Mouse (Mus musculus): ENCODE results near the gene Upf3a. TPM values are rescaled to one million over a fixed set of nuclear protein-coding genes. Genes with fewer than 3 reads are reported as not detected.
A peak's percentile ranks its signal among the peaks of the same experiment; 100 is the strongest.
"Not testable (repeated sequence)": the region's sequence is repeated elsewhere in the genome, so short reads cannot be mapped to it uniquely, and the experiment has no call there.

Gene Upf3a
- polyA plus RNA-seq (2015; fragmentation: Nextera tagmentation; extraction: Ambion mirVana), result 39.9 and 42.8 TPM in 2 replicates

DNA sequence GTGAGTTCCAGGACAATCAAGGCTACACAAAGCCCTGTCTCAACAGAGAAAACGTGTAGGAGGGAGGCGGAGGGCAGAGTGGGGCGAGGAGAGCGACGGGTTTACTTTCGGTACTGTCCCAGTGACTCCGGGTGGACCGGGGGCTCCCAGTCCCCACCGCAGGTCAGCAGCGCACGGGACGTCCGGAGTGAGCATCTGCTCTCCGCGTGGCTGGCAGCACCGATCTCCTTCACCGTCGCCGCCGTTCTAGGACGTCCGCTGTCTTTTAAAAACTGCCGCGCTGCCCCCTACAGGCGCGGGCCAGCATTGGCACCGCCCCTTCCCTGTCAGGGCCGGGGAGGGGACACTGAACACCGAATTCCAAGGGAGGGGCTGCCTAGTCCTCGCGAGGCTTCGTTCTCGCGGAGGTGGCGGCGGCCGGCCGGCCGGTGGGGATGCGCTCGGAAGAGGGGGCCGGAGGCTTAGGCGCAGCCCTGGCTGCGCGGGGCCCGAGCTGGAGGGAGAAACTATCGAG, at the start of gene Upf3a:
Gene Upf3a (plus strand): TSS at position 366 of the 514 bp plus-strand sequence.
- H3K4me2 ChIP-seq (replicated peaks), result peak within 1 kb of the TSS; percentile 88
- peaks cover 11% of the 10 kb centered on the region for H3K4me1 ChIP-seq
- under 1% methylated on average over 47 of the region's 47 CpGs for WGBS
- peak within 1 kb of the TSS; percentile 98 for H3K27ac ChIP-seq (replicated peaks)
- no peaks in the 10 kb centered on the region for H3K27me3 ChIP-seq
- H3K36me3 ChIP-seq, result peaks cover 42% of the 10 kb centered on the region
- H3K9me3 ChIP-seq (replicated peaks), result no peaks in the 10 kb centered on the region
- ATAC-seq (ENCODE audit: insufficient number of reproducible peaks, low FRiP score, low TSS enrichment, low read depth), result peak; percentile 94
- H3K4me3 ChIP-seq (replicated peaks), result peak within 1 kb of the TSS; percentile 62
- peak within 1 kb of the TSS; percentile 93 for H3K9ac ChIP-seq

- 8% methylated on average over 6 of the region's 6 CpGs for WGBS
- no peaks in the 10 kb centered on the region for H3K4me1 ChIP-seq
- H3K4me2 ChIP-seq (replicated peaks), result no peak overlapping the region
- no peaks in the 10 kb centered on the region for H3K27me3 ChIP-seq
- no peaks in the 10 kb centered on the region for H3K36me3 ChIP-seq
- peak overlapping the region; percentile 68 for H3K27ac ChIP-seq (replicated peaks)
- 0 out of 2 replicates have a peak, but pooled peaks have one; percentile 24 for ATAC-seq (ENCODE audit: insufficient number of reproducible peaks, low FRiP score, low TSS enrichment, low read depth)
- no peak overlapping the region for H3K4me3 ChIP-seq (replicated peaks)
- H3K9ac ChIP-seq, result no peak overlapping the region
- no peaks in the 10 kb centered on the region for H3K9me3 ChIP-seq (replicated peaks)
Measured at GRCm38 (mm10) chr8:13740323-13740770, 45.1 kb upstream of the Upf3a start.

DNA sequence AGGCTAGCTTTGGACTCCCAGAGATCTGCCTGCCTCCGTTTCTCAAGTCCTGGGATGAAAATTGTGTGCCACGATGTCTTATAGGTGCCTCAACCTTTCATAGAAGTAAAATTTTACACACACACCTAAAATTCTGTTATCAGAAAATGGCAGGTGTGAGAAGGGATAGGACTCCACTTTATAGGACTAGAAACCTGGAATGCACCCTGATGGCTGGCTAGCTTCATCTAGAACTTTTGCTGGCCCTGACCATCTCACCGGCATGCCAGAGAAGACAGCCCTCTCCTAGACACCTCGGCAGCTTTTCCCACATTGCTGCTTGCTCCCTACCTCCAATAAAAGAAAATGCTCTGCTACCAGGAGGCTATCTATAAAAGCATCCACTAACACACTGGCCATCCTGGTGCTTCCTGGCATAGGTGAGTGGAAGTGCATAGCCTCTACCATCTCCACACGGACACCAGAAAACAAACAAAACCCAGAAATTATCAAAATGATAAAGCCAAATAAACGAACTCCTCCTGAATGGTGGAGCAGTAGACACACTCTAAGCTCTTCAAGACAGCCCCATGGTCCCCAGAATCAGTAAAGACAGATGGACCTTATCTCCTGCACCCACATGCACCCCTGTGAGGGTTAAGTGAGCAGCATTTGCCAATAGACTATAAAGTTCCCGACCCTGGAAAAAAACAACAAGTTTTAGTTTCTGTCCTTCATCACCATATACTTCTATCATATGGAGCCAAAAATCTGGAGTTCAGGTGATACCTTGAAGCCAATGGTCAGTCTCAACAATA, 44.4 kb upstream of the Upf3a start:
- H3K9me3 ChIP-seq (replicated peaks), result no peaks in the 10 kb centered on the region
- H3K27me3 ChIP-seq, result no peaks in the 10 kb centered on the region
- H3K27ac ChIP-seq (replicated peaks), result peak overlapping the region; percentile 68
- no peaks in the 10 kb centered on the region for H3K4me1 ChIP-seq
- no peak overlapping the region for H3K4me2 ChIP-seq (replicated peaks)
- H3K4me3 ChIP-seq (replicated peaks), result no peak overlapping the region
- WGBS, result 78% methylated on average over 7 of the region's 7 CpGs
- no peak for ATAC-seq (ENCODE audit: insufficient number of reproducible peaks, low FRiP score, low TSS enrichment, low read depth)
- H3K36me3 ChIP-seq, result no peaks in the 10 kb centered on the region
- no peak overlapping the region for H3K9ac ChIP-seq

GRCm38 (mm10) chr8:13746212-13746611, 39.2 kb upstream of the Upf3a start:
- 69% methylated on average over 6 of the region's 6 CpGs for WGBS
- H3K27ac ChIP-seq (replicated peaks), result not testable (repeated sequence)

DNA sequence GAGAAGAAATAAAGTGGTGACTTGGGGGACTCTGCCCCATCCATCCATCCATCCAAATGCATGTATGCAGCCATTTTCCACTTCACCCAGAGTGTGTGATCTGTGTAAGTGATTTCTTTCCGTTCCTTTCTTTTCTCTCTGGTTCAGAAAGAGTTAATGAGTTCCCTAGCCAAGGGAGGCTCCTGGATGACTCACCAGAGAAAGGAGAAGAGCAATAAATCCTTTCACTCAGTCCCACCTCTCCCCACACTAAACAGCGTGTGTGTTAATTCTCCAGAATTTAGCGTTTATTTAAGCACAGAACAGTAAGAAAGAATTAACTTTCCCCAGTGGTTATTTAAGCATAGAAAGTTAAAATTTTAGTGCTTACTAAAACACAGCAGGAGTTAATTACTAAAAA, 37.8 kb upstream of the Upf3a start:
- Histone ChIP-seq H3K9ac (no peak overlapping the region), H3K36me3 (no peaks in the 10 kb centered on the region), H3K4me2 (replicated peaks) (no peak overlapping the region), H3K27me3 (no peaks in the 10 kb centered on the region), H3K4me1 (no peaks in the 10 kb centered on the region), H3K4me3 (replicated peaks) (no peak overlapping the region), H3K27ac (replicated peaks) (peak overlapping the region; percentile 52; the same call in 1 of the 2 replicates), H3K9me3 (replicated peaks) (no peaks in the 10 kb centered on the region)
- ATAC-seq (ENCODE audit: insufficient number of reproducible peaks, low FRiP score, low TSS enrichment, low read depth), result no peak
- 28% methylated on average over 3 of the region's 3 CpGs for WGBS

More at GRCm38 (mm10) chr8:13746212-13746611, 39.2 kb upstream of the Upf3a start:
- H3K36me3 ChIP-seq; H3K9ac ChIP-seq; H3K4me3 ChIP-seq (replicated peaks); H3K4me2 ChIP-seq (replicated peaks); H3K27me3 ChIP-seq; H3K9me3 ChIP-seq (replicated peaks); H3K4me1 ChIP-seq; ATAC-seq (ENCODE audit: insufficient number of reproducible peaks, low FRiP score, low TSS enrichment, low read depth): not testable (repeated sequence)

DNA sequence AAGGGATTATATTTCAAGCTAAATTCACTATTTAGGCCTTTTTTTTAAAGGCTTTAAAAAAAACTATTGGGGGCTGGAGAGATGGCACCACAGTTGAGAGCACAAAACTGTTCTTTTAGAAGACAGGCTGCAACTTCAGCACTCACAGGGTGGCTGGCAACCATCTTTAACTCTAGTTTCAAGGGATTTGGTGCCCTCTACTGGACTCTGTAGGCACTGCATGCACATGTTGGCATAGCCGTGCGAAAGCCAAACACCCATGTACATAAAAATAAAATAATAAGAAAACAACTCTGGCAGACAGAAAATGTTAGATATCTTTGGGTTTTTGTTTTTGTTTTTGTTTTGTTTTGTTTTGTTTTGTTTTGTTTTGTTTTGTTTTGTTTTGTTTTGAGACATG, 31.7 kb upstream of the Upf3a start:
- no peak overlapping the region for H3K9ac ChIP-seq
- H3K9me3 ChIP-seq (replicated peaks), result no peaks in the 10 kb centered on the region
- 24% methylated on average over 2 of the region's 2 CpGs for WGBS
- peaks cover 6% of the 10 kb centered on the region for H3K4me1 ChIP-seq
- no peak overlapping the region for H3K27ac ChIP-seq (replicated peaks)
- H3K4me3 ChIP-seq (replicated peaks), result no peak overlapping the region
- H3K27me3 ChIP-seq, result no peaks in the 10 kb centered on the region
- no peaks in the 10 kb centered on the region for H3K36me3 ChIP-seq
- no peak overlapping the region for H3K4me2 ChIP-seq (replicated peaks)
- no peak for ATAC-seq (ENCODE audit: insufficient number of reproducible peaks, low FRiP score, low TSS enrichment, low read depth)

GRCm38 (mm10) chr8:13756480-13756879, 28.9 kb upstream of the Upf3a start:
- Histone ChIP-seq H3K36me3 (peaks cover 7% of the 10 kb centered on the region), H3K4me3 (replicated peaks) (no peak overlapping the region), H3K9ac (no peak overlapping the region), H3K27ac (replicated peaks) (no peak overlapping the region), H3K4me1 (peaks cover 20% of the 10 kb centered on the region), H3K27me3 (no peaks in the 10 kb centered on the region), H3K9me3 (replicated peaks) (no peaks in the 10 kb centered on the region), H3K4me2 (replicated peaks) (no peak overlapping the region)
- 78% methylated on average over 7 of the region's 7 CpGs for WGBS
- ATAC-seq (ENCODE audit: insufficient number of reproducible peaks, low FRiP score, low TSS enrichment, low read depth), result no peak

DNA sequence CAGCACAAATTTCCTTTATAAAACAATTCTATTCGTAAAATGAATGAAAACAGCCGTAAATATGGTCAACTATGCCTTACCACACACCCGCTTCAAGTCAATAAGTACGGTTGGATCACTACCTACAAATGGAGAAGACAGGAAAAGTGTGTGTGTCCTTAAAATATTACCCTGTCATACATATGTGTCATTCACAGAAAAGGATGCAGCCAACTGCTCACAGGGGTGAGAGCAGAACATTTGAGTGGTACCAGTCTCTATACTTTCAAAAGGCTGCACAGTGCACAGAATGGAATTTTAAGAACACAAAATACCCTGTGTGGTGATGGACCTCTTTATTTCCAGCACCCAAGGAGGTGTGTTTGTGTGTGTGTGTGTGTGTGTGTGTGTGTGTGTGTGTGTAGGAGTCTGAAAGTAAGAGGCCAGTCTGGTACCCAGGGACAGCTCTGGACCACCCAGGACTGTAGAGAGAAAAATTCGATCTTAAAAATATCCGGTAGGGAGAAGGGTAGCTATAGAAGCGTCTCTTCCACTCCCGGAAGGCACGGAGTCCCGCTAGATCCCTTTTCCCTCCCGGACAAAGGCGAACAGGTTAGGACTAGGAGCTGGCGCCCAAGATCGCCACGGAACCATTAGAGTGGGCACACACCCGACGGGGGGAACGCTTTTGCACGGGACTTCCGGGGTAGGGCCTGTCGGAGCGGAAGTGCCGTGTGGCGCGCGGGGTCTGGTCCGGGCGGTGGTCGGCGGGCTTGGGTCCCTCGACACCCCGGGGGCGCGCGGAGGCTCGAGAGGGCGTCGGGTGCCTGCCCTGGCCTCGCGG, 28.2 kb upstream of the Upf3a start, which contains the start of gene Cdc16:
Gene Cdc16 (plus strand): TSS at position 695 of the 823 bp plus-strand sequence.
- Histone ChIP-seq H3K4me2 (replicated peaks) (peak within 1 kb of the TSS; percentile 80), H3K36me3 (peaks cover 10% of the 10 kb centered on the region), H3K4me3 (replicated peaks) (peak within 1 kb of the TSS; percentile 99), H3K27ac (replicated peaks) (peak within 1 kb of the TSS; percentile 88), H3K9me3 (replicated peaks) (no peaks in the 10 kb centered on the region), H3K27me3 (no peaks in the 10 kb centered on the region), H3K4me1 (peaks cover 20% of the 10 kb centered on the region), H3K9ac (peak within 1 kb of the TSS; percentile 100)
- 8% methylated on average over 40 of the region's 40 CpGs for WGBS
- peak; percentile 93 for ATAC-seq (ENCODE audit: insufficient number of reproducible peaks, low FRiP score, low TSS enrichment, low read depth)

DNA sequence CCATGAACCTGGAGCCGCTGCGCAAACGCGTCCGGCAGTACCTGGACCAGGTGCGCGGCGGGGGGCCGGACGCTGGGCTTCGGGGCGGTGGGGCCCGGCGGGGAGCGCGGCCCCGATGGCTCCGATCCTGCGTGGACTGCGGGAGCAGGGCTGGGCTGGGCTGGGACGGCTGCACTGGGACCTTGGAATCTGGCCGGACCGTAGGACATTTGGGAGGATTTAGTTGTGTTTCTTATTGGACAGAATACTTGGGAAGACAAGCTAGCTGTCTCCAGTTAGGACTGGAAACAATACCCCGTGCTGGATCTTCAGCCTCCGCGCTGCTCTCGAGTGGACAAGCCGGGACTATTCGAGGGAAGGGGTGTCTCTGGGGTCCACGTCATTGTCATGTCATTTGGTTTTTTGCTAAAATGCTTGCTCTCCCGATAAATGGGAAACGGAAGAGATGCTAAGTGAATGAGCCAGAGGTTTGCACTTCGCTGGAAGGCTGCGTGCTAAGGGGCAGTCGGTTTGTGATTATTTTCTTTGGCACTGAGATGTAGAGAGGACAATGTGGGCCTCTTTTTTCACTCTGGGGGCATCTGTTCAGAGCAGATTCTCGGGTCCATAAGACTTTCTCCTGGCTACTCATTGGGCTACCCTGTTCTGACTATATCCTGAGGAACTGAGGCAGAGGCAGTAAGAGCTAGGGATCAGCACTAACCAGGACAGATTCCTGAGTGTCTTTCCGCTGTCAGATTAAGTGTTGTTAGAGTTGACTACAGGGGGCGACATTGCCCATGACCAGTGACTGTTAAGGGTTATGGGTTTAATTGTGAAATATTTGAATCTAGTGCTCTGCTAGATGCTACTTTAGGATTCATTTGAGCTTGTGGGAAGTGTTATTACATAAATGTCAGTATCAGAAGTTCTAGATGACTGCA, 27.3 kb upstream of the Upf3a start:
- ATAC-seq (ENCODE audit: insufficient number of reproducible peaks, low FRiP score, low TSS enrichment, low read depth), result peak; percentile 72
- Histone ChIP-seq H3K36me3 (peaks cover 18% of the 10 kb centered on the region), H3K9me3 (replicated peaks) (no peaks in the 10 kb centered on the region), H3K4me1 (peaks cover 20% of the 10 kb centered on the region), H3K4me3 (replicated peaks) (peak overlapping the region; percentile 99), H3K27me3 (no peaks in the 10 kb centered on the region), H3K4me2 (replicated peaks) (peak overlapping the region; percentile 80), H3K27ac (replicated peaks) (peak overlapping the region; percentile 88), H3K9ac (peak overlapping the region; percentile 100)
- WGBS, result 1% methylated on average over 36 of the region's 38 CpGs

DNA sequence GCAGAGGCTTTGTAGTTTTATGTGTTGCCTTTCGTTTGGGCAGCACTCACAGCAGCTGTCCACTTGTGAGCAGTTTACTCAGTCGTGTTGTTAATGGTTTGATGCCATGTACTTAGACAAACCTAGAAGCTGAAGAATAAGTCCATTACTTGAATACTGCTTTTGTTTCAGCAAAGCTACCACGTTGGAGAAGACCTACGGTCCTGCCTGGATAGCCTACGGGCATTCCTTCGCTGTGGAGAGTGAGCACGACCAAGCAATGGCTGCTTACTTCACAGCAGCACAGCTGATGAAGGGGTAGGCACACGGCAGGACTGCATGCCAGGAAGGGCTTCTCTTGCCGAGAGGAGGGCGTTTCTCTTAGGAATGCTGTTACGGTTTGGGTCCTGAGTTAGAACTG, 16.2 kb upstream of the Upf3a start:
- H3K4me1 ChIP-seq, result no peaks in the 10 kb centered on the region
- H3K9ac ChIP-seq, result no peak overlapping the region
- no peak overlapping the region for H3K4me3 ChIP-seq (replicated peaks)
- H3K4me2 ChIP-seq (replicated peaks), result no peak overlapping the region
- H3K27me3 ChIP-seq, result no peaks in the 10 kb centered on the region
- peaks cover 88% of the 10 kb centered on the region for H3K36me3 ChIP-seq
- 81% methylated on average over 11 of the region's 11 CpGs for WGBS
- no peak overlapping the region for H3K27ac ChIP-seq (replicated peaks)
- no peaks in the 10 kb centered on the region for H3K9me3 ChIP-seq (replicated peaks)
- no peak for ATAC-seq (ENCODE audit: insufficient number of reproducible peaks, low FRiP score, low TSS enrichment, low read depth)

Measured in embryonic facial prominence, embryonic 15.5 days (tissue).